Mouse (Mus musculus) thymus, adult 18-20 months (tissue): ENCODE data around the gene Gm2244.
"Not testable (repeated sequence)": the region's sequence is repeated elsewhere in the genome, so short reads cannot be mapped to it uniquely, and the experiment has no call there.

Experiments
- DNase-seq, 2 experiments: peaks; one replicate each; pipeline ENCODE4 v3.0.0; 2022; ENCODE audit warnings: mixed read lengths in 2 of 2

Gene Gm2244

DNA sequence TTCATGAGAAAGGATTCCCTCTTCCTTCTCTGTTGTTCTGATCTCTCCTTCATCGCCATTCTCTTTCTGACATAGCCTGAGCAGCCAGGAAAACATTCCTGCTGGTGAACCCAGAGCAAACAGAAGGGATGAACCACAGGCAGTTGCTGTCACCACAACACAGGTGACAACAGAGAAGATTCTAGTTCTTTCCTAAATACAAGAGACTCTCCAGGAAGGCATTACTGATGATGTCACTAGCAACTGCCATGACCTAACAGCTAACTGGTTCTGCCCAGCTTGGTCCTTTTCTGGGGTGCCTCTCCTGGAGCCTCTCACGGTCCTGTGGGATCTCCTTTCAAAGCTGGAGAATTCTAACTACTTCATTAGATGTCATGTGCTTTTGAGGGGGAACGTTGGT lies at the start of gene Gm2244:
TSS of gene Gm2244 (minus strand) at position 101 of the 400 bp plus-strand sequence.
- not testable (repeated sequence) for DNase-seq

DNA sequence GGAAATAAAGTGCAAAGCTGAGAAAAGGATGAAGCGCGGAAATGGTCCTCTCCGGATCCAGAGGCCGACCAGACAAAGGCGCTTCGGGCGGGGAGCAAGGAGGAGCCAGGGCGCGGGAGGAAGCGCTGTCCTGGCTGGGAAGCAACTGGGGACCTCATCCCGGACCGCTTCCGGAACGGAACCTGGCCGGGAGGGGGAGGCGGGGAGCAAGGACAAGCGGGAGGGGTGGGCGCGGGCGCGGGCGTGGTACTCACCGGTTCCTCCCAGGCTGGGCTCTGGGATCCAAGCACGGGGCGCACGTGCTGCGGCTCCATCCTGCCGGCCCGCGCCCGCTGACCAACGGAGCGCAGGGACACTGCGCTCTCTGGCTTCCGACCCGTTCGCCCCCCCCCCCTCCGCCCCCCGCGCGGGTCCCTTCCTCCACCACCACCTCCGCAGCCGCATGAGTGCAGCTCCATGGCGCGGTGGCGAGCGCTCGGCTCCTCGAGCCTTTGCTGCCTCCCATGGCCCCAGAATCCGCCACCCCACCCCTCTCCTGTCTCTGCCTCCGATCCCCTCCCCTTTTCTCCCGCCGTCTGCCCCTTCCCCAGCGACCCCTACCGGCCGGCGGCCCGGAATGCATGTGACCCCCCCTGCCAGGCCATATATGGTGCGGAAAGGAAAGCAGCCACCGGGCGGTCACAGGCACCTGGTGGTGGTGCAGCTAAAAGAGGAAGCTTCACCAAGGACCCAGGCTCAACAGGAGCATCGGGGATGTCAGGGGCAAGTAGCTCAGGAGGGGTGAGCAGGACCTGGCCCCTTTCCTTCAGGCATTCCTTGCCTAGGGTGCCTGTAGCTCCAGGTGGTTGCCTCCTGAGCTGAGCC lies 35.3 kb upstream of the Gm2244 start, which contains the start of gene Gm2237:
TSS of gene Gm2237 (minus strand) at position 332 of the 864 bp plus-strand sequence.
- peak in 1 of 2 experiments; percentile 5 for DNase-seq
